Comparison of ENCODE assay signal across 17 mouse cellular contexts in genomic region chr4:111632615-111633014, GRCm38 (mm10).
"Had no signal": no experiment of that assay in that cellular context is flagged by ENCODE, and none has a peak within 500 bp of the region (broad histone marks: within the 10 kb centered on the region; RNA-seq: fewer than 3 reads in every experiment).

No protein-coding gene starts in this region.

- DNase-seq: gastrocnemius, adult 2 months; gastrocnemius, postnatal 10 days; gastrocnemius, postnatal 25 days; heart, adult 18-20 months; heart, postnatal 10 days; heart, postnatal 4 days; kidney, adult 18-20 months; kidney, adult 8-10 months; kidney, postnatal 10 days; kidney, postnatal 25 days; kidney, postnatal 4 days; left cerebral cortex, postnatal 4 days had no signal

- ATAC-seq: hindbrain, embryonic 16.5 days; inflammation-experienced regulatory T-cells, adult 6 months; intestine, embryonic 15.5 days; intestine, postnatal 0 days; liver, embryonic 12.5 days had no signal
